Mouse (Mus musculus): ENCODE measurements around the gene Fbxl8.

The Fbxl8 gene

DNA sequence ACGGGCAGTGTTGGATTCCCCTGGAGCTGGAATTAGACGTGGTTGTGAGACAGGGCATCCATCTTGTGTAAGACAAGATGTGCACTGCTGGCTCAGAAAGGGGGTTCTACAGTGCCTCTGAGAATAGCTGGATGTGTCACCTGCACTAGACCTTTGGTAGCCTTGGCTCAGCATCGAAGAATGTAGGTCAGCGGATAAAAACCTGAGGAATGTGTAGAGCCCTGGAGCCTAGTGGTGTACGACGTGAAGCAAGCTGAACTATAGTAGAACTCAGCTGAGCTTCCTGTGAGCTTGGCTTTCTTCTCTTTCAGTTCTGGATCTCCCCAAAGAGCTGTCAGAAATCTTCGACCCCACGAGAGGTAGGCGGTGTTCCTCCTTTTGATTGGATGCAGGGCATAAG, 39.4 kb downstream of the Fbxl8 start:
- no peak for DNase-seq (ENCODE audit: low read depth, low spot score)

DNA sequence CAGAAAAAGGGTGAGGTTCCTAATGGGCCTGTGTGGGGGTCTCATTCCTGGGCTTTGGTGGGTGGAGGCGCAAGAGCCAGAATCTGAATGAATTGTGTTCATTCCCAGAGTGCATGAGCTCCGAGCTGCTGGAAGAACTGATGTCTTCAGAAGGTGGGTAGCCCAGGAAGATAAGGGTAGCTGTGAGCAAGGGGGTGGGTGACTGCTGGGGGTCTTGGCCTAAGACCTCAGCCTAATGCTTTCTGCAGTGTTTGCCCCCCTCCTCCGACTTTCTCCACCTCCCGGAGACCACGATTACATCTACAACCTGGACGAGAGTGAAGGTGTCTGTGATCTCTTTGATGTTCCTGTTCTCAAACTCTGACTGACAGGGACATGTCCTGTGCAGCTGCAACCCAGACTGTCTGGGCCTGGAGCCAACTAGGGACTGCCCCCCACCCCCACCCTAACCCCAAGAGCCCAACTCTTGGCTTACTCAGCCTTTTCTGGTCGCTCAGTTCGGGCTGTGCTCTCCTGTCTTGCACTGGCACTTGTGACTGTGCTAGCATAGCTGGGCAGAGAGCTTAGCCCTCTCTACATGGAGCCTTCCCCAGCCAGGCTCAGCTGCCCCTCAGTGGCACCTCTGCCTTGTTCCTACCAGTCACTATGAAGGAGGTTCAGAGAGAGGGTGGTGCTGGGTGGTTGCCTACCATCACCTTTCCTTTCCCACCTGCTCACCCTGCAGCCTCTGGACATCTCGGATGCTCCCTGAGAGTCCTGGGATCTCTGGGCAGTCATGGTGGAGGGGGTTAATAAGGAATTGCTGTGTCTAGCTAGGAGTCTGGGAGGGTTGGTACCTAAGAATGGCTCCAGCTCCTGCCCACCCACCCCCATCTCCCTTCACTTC, 40.1 kb downstream of the Fbxl8 start:
- DNase-seq (ENCODE audit: low read depth, low spot score): no peak

DNA sequence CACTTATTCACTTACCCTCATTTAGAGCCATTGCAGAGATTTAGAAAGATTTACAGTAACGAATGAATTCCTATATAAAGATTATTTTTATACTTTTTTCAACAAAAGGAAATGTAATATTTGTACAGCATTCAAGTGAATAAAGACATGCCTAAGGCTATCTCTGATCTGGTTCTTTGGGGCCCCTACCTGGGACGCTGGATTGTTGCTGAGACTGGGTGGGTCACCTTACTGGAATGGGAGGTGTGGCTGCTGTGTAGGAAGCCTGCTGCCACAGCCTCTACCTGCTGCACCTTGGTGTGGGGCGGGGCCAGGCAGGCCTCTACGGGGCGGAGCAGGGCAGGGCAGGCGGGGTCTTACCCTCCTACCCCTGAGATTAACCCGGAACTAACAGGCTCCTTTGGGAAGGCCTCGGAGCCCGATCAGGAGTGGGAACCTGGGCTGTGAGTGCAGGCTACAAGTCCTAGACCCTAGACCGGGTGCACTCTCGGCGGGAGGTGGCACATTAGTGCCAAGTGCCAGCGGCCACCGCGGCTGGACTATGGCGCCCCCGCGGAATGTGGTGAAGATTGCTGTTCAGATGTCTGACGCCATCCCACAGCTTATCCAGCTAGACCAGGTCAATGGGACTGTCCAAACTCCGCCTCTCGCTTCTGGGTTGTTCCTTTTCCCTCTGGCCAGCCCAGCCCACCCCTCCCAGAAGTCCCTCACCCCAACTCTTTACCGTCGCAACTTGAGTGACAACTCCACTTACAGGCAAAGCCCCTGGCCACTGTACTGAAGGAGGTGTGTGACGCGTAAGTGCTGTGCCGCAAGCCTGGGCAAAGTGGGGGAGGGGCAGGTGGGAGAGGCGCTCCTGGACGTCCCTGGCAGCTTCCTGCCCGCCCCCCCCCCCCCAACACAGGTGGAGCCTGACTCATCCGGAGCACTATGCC, 41.0 kb downstream of the Fbxl8 start, which contains the start of gene Elmo3:
Elmo3 (plus strand) TSS at position 391 of the 935 bp plus-strand sequence.
- DNase-seq (ENCODE audit: low read depth, low spot score): no peak

DNA sequence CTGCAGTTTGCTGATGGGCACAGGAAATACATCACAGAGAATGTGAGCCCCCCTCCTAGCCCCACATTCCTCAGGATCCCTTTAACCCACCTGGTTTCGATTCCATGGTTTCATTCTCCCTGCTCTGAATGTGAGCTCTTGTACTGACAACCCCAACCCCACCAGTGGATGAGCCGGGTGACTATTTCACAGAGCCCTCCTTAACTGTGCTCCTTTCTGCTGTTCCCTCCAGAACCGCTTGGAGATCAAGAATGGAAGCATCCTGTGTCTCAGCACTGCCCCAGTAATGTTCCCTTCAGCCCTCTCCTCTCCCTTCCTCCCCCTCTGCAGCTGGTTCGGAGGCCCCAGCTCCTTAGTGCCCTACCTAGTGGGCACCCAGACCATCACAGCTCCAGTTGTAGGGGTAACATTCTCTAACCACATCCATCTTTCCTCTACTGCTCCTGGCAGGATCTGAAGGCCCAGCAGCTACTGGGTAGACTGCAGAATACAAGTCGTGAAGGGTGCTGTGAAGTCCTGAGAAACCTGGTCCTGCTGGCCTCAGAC, 41.8 kb downstream of the Fbxl8 start:
- no peak for DNase-seq (ENCODE audit: low read depth, low spot score)

DNA sequence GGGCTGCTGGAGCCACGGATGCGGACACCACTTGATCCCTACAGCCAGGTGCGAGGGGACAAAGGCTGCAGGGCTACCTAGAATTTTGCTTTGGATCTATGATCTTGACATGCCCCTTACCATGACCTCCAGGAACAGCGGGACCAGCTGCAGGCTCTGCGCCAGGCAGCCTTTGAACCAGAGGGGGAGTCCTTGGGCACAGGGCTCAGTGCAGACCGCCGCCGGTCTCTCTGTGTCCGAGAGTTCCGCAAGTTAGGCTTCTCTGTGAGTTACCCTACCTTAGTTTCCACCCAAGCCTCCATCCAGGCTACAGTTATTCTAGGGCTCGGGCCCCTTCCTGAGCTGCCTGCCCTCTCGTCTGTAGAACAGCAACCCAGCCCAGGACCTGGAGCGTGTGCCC, 43.2 kb downstream of the Fbxl8 start:
- DNase-seq (ENCODE audit: low read depth, low spot score): no peak

DNA sequence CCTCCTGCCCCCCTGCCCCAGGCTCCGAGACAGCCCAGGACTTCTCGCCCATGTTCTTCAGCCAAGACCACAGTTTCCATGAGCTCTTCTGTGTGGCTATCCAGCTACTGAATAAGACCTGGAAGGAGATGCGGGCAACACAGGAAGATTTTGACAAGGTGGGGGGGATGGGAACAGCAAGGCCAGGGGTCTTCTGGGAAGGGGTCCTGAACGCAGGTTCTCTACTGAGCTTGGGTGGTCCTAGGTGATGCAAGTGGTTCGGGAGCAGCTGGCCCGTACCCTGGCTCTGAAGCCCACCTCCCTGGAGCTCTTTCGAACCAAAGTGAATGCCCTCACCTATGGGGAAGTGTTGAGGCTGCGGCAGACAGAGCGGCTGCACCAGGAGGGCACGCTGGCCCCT, 44.0 kb downstream of the Fbxl8 start:
- no peak for DNase-seq (ENCODE audit: low read depth, low spot score)

DNA sequence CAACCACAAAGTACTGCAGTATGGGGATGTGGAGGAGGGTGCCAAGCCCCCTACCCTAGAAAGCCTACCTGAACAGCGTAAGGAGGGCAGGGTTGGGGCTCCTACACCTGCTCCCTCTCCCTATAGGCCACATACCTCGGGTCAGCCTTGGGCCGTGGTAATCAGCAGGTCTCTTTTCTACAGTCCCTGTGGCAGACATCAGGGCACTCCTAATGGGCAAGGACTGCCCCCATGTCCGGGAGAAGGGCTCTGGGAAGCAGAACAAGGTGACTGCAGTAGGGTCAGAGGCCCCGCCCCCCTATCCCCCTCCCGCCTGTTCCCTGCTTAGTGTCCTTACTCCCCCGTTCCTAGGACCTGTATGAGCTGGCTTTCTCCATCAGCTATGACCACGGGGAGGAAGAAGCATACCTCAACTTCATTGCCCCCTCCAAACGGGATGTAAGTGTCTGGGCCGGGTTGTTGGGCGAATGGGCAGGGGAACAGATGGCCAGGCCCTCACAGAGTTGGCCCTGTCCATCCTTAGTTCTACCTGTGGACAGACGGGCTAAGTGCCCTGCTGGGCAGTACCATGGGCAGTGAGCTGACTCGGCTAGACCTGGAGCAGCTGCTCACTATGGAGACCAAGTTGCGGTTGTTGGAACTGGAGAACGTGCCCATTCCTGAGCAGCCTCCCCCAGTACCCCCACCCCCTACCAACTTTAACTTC, 44.8 kb downstream of the Fbxl8 start:
- DNase-seq (ENCODE audit: low read depth, low spot score): no peak

DNA sequence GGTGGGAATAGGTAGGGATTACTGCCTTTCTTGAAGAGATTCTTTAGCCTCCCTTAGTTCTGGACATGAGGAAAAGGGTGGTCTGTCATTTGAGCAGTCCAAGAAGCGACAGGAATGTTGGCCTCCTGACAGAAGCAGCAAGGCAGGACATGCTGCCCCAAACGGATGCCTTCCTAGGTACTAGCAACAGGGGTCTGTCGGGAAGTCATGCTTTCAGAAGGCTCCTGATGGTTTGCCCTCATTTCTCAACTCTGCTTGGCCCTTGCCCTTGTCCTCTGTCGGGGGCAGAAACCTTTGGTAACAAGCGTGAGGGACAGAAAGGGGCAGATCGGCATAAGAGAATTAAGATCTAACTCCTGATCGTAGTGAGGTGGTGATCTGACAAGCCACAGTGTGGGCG, 45.7 kb downstream of the Fbxl8 start:
- DNase-seq (ENCODE audit: low read depth, low spot score): no peak

DNA sequence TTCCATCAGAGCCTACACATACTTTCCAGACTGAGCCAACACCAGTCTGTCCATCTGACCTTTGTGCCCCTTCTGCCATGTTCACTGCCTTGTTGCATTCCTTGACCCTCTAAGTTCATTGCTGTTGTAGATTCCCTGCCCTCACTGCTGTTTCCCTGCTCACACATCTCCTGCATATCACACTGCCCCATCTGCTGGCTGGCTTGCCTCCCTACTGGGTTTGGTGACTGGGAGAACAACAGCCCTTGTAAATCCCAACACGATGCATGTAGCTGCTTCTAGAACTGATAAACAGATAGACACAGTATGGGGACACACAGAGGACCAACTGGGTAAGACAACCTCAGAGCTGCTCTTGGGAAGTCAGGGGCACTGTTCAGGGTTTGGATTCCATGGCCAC, 47.3 kb downstream of the Fbxl8 start:
- no peak for DNase-seq (ENCODE audit: low read depth, low spot score)

DNA sequence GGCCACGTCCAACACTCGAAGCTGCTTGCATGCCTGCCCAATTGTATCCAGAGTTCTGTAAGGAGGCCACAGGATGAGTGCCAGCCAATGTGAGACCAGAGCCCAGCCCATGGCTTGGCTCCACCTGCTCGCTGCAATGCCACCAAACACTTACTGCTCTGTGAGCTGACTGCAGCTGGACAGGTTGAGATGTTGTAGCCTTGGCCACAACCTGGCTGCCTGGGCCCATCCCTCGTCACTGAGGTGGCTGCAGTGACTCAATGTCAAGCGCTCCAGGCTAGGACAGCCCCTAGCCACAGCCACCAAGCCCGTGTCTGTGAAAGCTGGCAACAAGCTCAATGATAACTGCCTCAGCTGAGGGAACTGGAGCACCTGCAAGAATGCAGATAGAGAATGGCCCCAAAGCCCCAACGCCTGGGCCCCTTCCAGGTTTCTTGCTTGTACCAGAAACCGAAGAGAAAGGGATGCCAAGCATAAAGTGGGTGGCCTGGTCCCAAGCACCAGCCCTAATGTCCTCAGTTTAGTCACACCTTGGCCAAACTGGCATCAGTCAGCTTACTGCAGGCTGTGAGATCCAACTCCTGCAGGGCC, 48.5 kb downstream of the Fbxl8 start:
- no peak for DNase-seq (ENCODE audit: low read depth, low spot score)

DNA sequence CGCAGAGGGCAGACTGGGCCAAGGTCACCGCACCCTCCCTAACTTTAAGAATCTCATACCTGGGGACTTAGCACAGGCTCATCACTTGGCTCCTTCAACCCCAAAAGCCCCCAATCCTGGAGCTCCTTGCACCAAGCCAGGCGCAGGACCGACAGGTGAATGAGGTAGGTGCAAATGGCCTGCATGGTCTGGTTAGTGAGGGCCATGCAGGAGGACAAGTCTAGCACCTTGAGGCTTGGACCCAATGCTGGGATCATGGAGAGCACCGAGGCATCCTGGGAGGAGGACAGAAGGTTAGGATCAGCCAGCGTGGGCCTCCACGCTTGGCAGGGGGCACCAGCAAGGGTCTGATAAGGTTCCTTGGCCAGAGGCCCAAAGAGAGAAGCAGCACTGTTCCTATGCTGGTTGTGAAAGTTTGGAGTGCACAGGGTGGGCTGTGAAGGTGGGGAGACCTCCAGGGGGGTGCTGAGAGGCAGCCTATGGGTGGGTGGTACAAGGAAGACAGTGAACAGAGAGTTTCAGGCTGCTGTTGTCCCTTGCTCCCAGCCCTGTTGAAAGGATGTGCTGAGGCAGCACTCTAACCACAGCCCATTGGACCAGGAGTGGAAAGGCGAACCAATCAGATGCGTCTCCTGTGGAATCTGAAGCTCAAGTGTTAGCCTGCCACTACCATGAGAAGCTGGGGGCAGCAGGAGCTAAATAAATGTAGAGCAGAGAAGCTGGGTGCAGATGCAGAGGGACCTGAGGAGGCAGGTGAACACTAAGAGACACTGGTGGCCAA, 49.4 kb downstream of the Fbxl8 start:
- DNase-seq (ENCODE audit: low read depth, low spot score): no peak

DNA sequence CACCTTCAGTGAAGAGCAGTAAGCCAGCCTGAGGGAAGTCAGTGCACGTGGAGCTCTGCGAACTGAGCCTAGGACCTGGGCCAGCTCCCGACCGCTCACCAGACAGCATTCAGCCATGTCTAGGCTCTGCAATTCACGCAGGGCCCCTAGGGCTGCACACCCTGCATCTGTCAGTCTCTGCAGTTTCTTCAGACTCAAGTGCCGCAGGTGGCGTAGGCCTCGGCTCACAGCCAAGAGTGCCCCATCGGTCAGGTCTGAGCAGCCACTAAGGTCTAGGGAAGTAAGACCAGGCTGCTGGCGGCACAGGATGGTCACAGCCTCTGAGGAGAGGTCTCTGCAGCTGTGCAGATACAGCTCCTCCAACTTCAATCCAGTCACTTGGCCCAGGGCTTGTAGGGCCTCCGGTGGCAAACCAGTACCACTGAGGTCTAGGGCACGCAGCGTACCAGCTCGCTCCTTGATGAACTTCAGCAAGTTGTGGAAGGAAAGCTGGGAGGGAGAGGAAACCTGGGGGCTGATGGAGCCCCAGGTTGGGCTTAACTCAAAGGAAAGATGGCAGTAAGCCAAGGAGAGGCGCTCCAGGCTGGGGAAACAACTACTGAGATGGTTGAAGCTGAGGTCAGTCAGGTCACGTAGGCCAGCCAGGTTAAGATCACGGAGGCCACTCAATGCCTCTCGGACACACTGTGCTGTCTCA, 50.8 kb downstream of the Fbxl8 start:
- DNase-seq (ENCODE audit: low read depth, low spot score): no peak

DNA sequence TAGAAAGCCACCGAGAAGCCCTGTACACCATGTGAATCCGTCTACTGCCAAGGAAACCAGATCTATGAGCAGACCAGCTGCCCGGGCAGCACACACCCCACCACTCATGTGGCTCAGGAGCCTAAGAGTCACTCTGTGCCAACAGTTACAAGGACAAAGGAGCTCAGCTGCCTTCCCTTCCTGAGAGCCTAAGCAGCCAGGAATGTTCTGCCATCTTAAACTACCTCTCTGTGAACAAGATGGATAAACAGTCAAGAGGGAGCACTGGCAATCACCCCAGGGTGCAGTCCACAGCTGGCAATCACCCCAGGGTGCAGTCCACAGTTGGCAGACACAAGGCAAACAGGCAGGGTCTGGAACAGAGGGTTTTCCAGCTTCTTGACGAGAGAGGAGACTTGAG, 53.5 kb downstream of the Fbxl8 start:
- no peak for DNase-seq (ENCODE audit: low read depth, low spot score)

DNA sequence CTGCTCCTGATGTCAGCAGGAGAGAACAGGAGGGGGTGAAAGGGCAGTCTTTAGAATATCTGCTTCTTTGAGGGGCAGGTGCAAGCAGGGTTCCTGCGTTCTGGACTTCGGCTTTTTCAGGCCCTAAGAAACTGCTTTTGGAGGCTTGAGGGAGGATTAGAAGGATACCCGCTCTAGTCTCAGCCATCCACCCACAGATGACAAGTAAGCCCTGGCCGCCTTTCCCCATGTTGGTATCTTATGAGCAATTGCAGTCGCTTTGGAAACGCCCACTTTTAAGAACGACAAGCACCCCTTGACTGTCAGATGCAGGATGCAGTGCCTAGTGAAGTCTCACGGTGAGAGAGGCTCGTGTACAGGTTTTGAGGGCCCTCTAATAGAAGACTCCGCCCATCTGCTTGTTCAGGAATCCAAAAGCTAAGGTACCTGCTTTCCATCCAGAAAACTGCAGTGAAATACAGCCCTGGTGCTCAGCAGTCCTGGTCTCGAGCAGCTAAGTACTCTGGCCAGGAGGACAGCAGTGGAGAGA, 54.3 kb downstream of the Fbxl8 start:
- no peak for DNase-seq (ENCODE audit: low read depth, low spot score)
